Mouse (Mus musculus): ENCODE results near the gene Rae1. TPM values are rescaled to one million over a fixed set of nuclear protein-coding genes. Genes with fewer than 3 reads are reported as not detected.

The Rae1 gene
- polyA plus RNA-seq, 1 experiment from 2014 or later = 115 TPM

GRCm38 (mm10) chr2:173053846-173054245 lies 53.9 kb downstream of the Rae1 start:
- no peaks in the 10 kb centered on the region for H3K4me1 ChIP-seq (ENCODE audit: control insufficient read depth, insufficient read depth, low read length)
- no peak for ATAC-seq
- WGBS = 81% methylated on average over 6 of the region's 6 CpGs

GRCm38 (mm10) chr2:173056303-173056881 lies 56.5 kb downstream of the Rae1 start:
- WGBS = 85% methylated on average over 10 of the region's 10 CpGs
- Histone ChIP-seq H3K4me3 (ENCODE audit: low read depth, low read length) (no peak overlapping the region), H3K27me3 (ENCODE audit: control insufficient read depth, insufficient read depth, low read depth, low read length) (no peaks in the 10 kb centered on the region), H3K4me2 (ENCODE audit: low read length) (no peak overlapping the region), H3K36me3 (ENCODE audit: control insufficient read depth, insufficient read depth, low read length) (no peaks in the 10 kb centered on the region), H3K9ac (ENCODE audit: low read depth, low read length) (no peak overlapping the region), H3K9me3 (replicated peaks; ENCODE audit: control insufficient read depth, low read length, poor library complexity, severe bottlenecking) (no peaks in the 10 kb centered on the region), H3K4me1 (ENCODE audit: control insufficient read depth, insufficient read depth, low read length) (no peaks in the 10 kb centered on the region), H3K27ac (ENCODE audit: low read length) (no peak overlapping the region)
- ATAC-seq = no peak

More at GRCm38 (mm10) chr2:173053846-173054245, 53.9 kb downstream of the Rae1 start:
- Histone ChIP-seq H3K4me3 (ENCODE audit: low read depth, low read length) (no peak overlapping the region), H3K36me3 (ENCODE audit: control insufficient read depth, insufficient read depth, low read length) (no peaks in the 10 kb centered on the region), H3K27ac (ENCODE audit: low read length) (no peak overlapping the region), H3K9ac (ENCODE audit: low read depth, low read length) (no peak overlapping the region), H3K4me2 (ENCODE audit: low read length) (no peak overlapping the region), H3K9me3 (replicated peaks; ENCODE audit: control insufficient read depth, low read length, poor library complexity, severe bottlenecking) (no peaks in the 10 kb centered on the region), H3K27me3 (ENCODE audit: control insufficient read depth, insufficient read depth, low read depth, low read length) (no peaks in the 10 kb centered on the region)

- Histone ChIP-seq H3K27ac (ENCODE audit: low read length) (no peak overlapping the region), H3K4me1 (ENCODE audit: control insufficient read depth, insufficient read depth, low read length) (no peaks in the 10 kb centered on the region), H3K4me3 (ENCODE audit: low read depth, low read length) (no peak overlapping the region), H3K36me3 (ENCODE audit: control insufficient read depth, insufficient read depth, low read length) (no peaks in the 10 kb centered on the region), H3K27me3 (ENCODE audit: control insufficient read depth, insufficient read depth, low read depth, low read length) (no peaks in the 10 kb centered on the region), H3K9me3 (replicated peaks; ENCODE audit: control insufficient read depth, low read length, poor library complexity, severe bottlenecking) (no peaks in the 10 kb centered on the region), H3K9ac (ENCODE audit: low read depth, low read length) (no peak overlapping the region), H3K4me2 (ENCODE audit: low read length) (no peak overlapping the region)
- 83% methylated on average over 11 of the region's 11 CpGs for WGBS
- no peak for ATAC-seq
These were observed 57.0 kb downstream of the Rae1 start for GRCm38 (mm10) chr2:173056882-173057315.

- no peak overlapping the region for H3K9ac ChIP-seq (ENCODE audit: low read depth, low read length)
- no peaks in the 10 kb centered on the region for H3K9me3 ChIP-seq (replicated peaks; ENCODE audit: control insufficient read depth, low read length, poor library complexity, severe bottlenecking)
- no peak overlapping the region for H3K4me2 ChIP-seq (ENCODE audit: low read length)
- H3K4me1 ChIP-seq (ENCODE audit: control insufficient read depth, insufficient read depth, low read length) = no peaks in the 10 kb centered on the region
- no peak overlapping the region for H3K4me3 ChIP-seq (ENCODE audit: low read depth, low read length)
- H3K27ac ChIP-seq (ENCODE audit: low read length) = no peak overlapping the region
- no peaks in the 10 kb centered on the region for H3K27me3 ChIP-seq (ENCODE audit: control insufficient read depth, insufficient read depth, low read depth, low read length)
- no peak for ATAC-seq
- H3K36me3 ChIP-seq (ENCODE audit: control insufficient read depth, insufficient read depth, low read length) = no peaks in the 10 kb centered on the region
- WGBS = 79% methylated on average over 8 of the region's 10 CpGs
These were observed 57.7 kb downstream of the Rae1 start for GRCm38 (mm10) chr2:173057623-173058022.

GRCm38 (mm10) chr2:173058263-173058662 lies 58.3 kb downstream of the Rae1 start:
- H3K27me3 ChIP-seq (ENCODE audit: control insufficient read depth, insufficient read depth, low read depth, low read length) = no peaks in the 10 kb centered on the region
- H3K4me3 ChIP-seq (ENCODE audit: low read depth, low read length) = no peak overlapping the region
- H3K9ac ChIP-seq (ENCODE audit: low read depth, low read length) = no peak overlapping the region
- WGBS = 26% methylated on average over 11 of the region's 11 CpGs
- no peak overlapping the region for H3K4me2 ChIP-seq (ENCODE audit: low read length)
- no peaks in the 10 kb centered on the region for H3K9me3 ChIP-seq (replicated peaks; ENCODE audit: control insufficient read depth, low read length, poor library complexity, severe bottlenecking)
- H3K27ac ChIP-seq (ENCODE audit: low read length) = no peak overlapping the region
- no peak; the same call in 1 of the 2 replicates for ATAC-seq
- H3K36me3 ChIP-seq (ENCODE audit: control insufficient read depth, insufficient read depth, low read length) = no peaks in the 10 kb centered on the region
- no peaks in the 10 kb centered on the region for H3K4me1 ChIP-seq (ENCODE audit: control insufficient read depth, insufficient read depth, low read length)

GRCm38 (mm10) chr2:173060450-173060849 lies 60.5 kb downstream of the Rae1 start:
- no peaks in the 10 kb centered on the region for H3K27me3 ChIP-seq (ENCODE audit: control insufficient read depth, insufficient read depth, low read depth, low read length)
- no peaks in the 10 kb centered on the region for H3K4me1 ChIP-seq (ENCODE audit: control insufficient read depth, insufficient read depth, low read length)
- ATAC-seq = no peak
- no peaks in the 10 kb centered on the region for H3K9me3 ChIP-seq (replicated peaks; ENCODE audit: control insufficient read depth, low read length, poor library complexity, severe bottlenecking)
- 89% methylated on average over 9 of the region's 9 CpGs for WGBS
- no peak overlapping the region for H3K4me3 ChIP-seq (ENCODE audit: low read depth, low read length)
- no peak overlapping the region for H3K4me2 ChIP-seq (ENCODE audit: low read length)
- no peak overlapping the region for H3K9ac ChIP-seq (ENCODE audit: low read depth, low read length)
- no peak overlapping the region for H3K27ac ChIP-seq (ENCODE audit: low read length)
- H3K36me3 ChIP-seq (ENCODE audit: control insufficient read depth, insufficient read depth, low read length) = no peaks in the 10 kb centered on the region

GRCm38 (mm10) chr2:173061443-173062351 lies 61.8 kb downstream of the Rae1 start:
- Histone ChIP-seq H3K9me3 (replicated peaks; ENCODE audit: control insufficient read depth, low read length, poor library complexity, severe bottlenecking) (no peaks in the 10 kb centered on the region), H3K27me3 (ENCODE audit: control insufficient read depth, insufficient read depth, low read depth, low read length) (no peaks in the 10 kb centered on the region), H3K9ac (ENCODE audit: low read depth, low read length) (no peak overlapping the region), H3K4me2 (ENCODE audit: low read length) (no peak overlapping the region), H3K27ac (ENCODE audit: low read length) (no peak overlapping the region), H3K4me1 (ENCODE audit: control insufficient read depth, insufficient read depth, low read length) (no peaks in the 10 kb centered on the region), H3K4me3 (ENCODE audit: low read depth, low read length) (no peak overlapping the region), H3K36me3 (ENCODE audit: control insufficient read depth, insufficient read depth, low read length) (no peaks in the 10 kb centered on the region)
- no peak for ATAC-seq
- 83% methylated on average over 15 of the region's 15 CpGs for WGBS

GRCm38 (mm10) chr2:173063219-173063618 lies 63.3 kb downstream of the Rae1 start:
- no peak for ATAC-seq
- no peaks in the 10 kb centered on the region for H3K4me1 ChIP-seq (ENCODE audit: control insufficient read depth, insufficient read depth, low read length)
- no peaks in the 10 kb centered on the region for H3K27me3 ChIP-seq (ENCODE audit: control insufficient read depth, insufficient read depth, low read depth, low read length)
- no peak overlapping the region for H3K27ac ChIP-seq (ENCODE audit: low read length)
- H3K4me2 ChIP-seq (ENCODE audit: low read length) = no peak overlapping the region
- 100% methylated on average over 1 of the region's 1 CpGs for WGBS
- no peak overlapping the region for H3K9ac ChIP-seq (ENCODE audit: low read depth, low read length)
- no peak overlapping the region for H3K4me3 ChIP-seq (ENCODE audit: low read depth, low read length)
- no peaks in the 10 kb centered on the region for H3K36me3 ChIP-seq (ENCODE audit: control insufficient read depth, insufficient read depth, low read length)
- no peaks in the 10 kb centered on the region for H3K9me3 ChIP-seq (replicated peaks; ENCODE audit: control insufficient read depth, low read length, poor library complexity, severe bottlenecking)

- Histone ChIP-seq H3K27ac (ENCODE audit: low read length) (no peak overlapping the region), H3K36me3 (ENCODE audit: control insufficient read depth, insufficient read depth, low read length) (no peaks in the 10 kb centered on the region), H3K4me3 (ENCODE audit: low read depth, low read length) (no peak overlapping the region), H3K4me2 (ENCODE audit: low read length) (no peak overlapping the region), H3K9ac (ENCODE audit: low read depth, low read length) (no peak overlapping the region), H3K27me3 (ENCODE audit: control insufficient read depth, insufficient read depth, low read depth, low read length) (no peaks in the 10 kb centered on the region), H3K4me1 (ENCODE audit: control insufficient read depth, insufficient read depth, low read length) (no peaks in the 10 kb centered on the region), H3K9me3 (replicated peaks; ENCODE audit: control insufficient read depth, low read length, poor library complexity, severe bottlenecking) (no peaks in the 10 kb centered on the region)
- WGBS = 94% methylated on average over 2 of the region's 2 CpGs
- no peak for ATAC-seq
These were observed 64.9 kb downstream of the Rae1 start for GRCm38 (mm10) chr2:173064864-173065263.

Measured in midbrain, embryonic 16.5 days (tissue).